Mouse (Mus musculus): ENCODE results near the gene Rgs17. TPM values are rescaled to one million over a fixed set of nuclear protein-coding genes. Genes with fewer than 3 reads are reported as not detected.

Rgs17 gene
- polyA plus RNA-seq, 1 experiment = 9.4 TPM

DNA sequence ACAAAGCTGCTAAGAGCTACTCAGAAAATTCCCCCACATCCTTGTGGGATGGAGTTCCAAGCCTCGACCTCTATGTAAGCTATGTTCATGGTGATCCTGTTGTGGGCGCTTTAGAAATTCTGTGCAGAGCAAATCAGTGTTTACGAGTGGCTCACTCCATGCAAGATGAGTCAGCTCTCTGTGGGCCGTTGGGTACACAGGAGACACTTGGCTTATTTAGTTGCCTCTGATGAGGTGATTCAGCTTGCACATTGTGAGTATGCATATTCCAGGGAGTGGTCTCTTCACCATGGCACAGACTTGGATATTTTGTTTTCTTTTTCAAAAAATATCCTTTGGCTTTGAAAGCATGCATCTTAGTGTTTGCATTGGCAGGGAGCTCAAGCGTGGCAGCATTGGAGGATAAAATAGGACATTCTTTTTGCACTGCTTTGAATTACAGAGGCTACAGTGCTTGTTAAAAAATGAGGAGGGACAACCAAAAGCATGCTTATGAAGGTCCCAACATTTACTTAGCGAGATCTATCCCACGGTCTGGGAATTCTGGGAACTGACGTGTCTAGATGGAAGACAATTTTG is 68.8 kb downstream of the Rgs17 start:
- peaks cover 5% of the 10 kb centered on the region; the same call in 1 of the 2 replicates for H3K9me3 ChIP-seq (replicated peaks; ENCODE audit: control insufficient read depth, insufficient read depth, low read length, poor library complexity, severe bottlenecking)
- H3K4me1 ChIP-seq (ENCODE audit: control insufficient read depth, insufficient read depth, low read length) = peaks cover 3% of the 10 kb centered on the region
- no peaks in the 10 kb centered on the region for H3K36me3 ChIP-seq (ENCODE audit: control insufficient read depth, insufficient read depth, low read length, poor library complexity, severe bottlenecking)
- no peak overlapping the region for H3K4me3 ChIP-seq (ENCODE audit: low read depth, low read length)
- H3K27ac ChIP-seq (ENCODE audit: insufficient read depth, low read length) = no peak overlapping the region
- TF ChIP-seq CTCF (IDR thresholded peaks at IDR 0.05; ENCODE audit: low read depth, low read length) = no peak
- no peak for TF ChIP-seq EP300 (IDR thresholded peaks at IDR 0.05; ENCODE audit: insufficient read depth, low read depth, low read length)
- no peak for TF ChIP-seq POLR2A (IDR thresholded peaks at IDR 0.05; ENCODE audit: insufficient read depth, low read length)
- no peaks in the 10 kb centered on the region; the same call in 1 of the 2 replicates for H3K27me3 ChIP-seq (ENCODE audit: control insufficient read depth, insufficient read depth, low read length, poor library complexity, severe bottlenecking)
- no peak overlapping the region for H3K9ac ChIP-seq (ENCODE audit: low read depth, poor library complexity, severe bottlenecking)

DNA sequence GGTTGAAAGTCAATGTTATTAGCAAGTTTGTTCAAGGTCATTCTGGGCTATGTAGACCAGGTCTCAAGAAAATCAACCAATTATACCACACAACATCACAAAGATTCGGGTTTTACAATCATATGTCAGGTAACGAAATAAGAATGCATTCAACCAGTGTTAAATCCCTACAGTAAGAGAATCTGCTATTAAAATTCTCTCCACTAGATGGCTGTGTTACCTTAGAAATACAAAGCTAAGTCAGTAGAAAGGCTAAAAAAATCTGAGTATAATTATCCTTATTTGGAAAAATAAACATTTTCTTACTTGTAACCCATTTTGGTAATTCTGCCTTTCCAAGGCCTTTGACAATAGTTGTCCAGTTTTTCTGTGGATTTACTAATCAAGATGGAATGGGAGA is 75.3 kb downstream of the Rgs17 start:
- no peak overlapping the region for H3K27ac ChIP-seq (ENCODE audit: insufficient read depth, low read length)
- H3K4me3 ChIP-seq (ENCODE audit: low read depth, low read length) = no peak overlapping the region
- no peaks in the 10 kb centered on the region; the same call in 1 of the 2 replicates for H3K27me3 ChIP-seq (ENCODE audit: control insufficient read depth, insufficient read depth, low read length, poor library complexity, severe bottlenecking)
- TF ChIP-seq EP300 (IDR thresholded peaks at IDR 0.05; ENCODE audit: insufficient read depth, low read depth, low read length) (no peak), POLR2A (IDR thresholded peaks at IDR 0.05; ENCODE audit: insufficient read depth, low read length) (no peak), CTCF (IDR thresholded peaks at IDR 0.05; ENCODE audit: low read depth, low read length) (no peak)
- H3K36me3 ChIP-seq (ENCODE audit: control insufficient read depth, insufficient read depth, low read length, poor library complexity, severe bottlenecking) = no peaks in the 10 kb centered on the region
- H3K9me3 ChIP-seq (replicated peaks; ENCODE audit: control insufficient read depth, insufficient read depth, low read length, poor library complexity, severe bottlenecking) = no peaks in the 10 kb centered on the region
- no peak overlapping the region for H3K9ac ChIP-seq (ENCODE audit: low read depth, poor library complexity, severe bottlenecking)
- no peaks in the 10 kb centered on the region for H3K4me1 ChIP-seq (ENCODE audit: control insufficient read depth, insufficient read depth, low read length)

DNA sequence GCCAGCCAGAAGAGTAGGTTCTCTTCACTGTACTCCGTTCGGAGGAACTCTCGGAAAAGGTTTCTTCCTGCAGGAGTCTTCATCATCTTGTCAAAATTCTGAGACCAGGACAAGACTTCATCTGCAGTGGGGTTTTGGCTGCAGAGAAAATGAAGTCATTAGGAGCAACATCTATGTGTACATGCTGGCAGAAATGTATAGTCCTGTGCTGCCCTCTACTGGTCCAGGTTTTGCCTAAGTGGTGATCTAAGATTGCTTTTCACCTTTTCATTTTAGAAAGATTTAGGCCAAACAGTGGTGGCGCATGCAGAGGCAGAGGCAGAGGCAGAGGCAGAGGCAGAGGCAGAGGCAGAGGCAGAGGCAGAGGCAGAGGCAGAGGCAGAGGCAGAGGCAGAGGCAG is 80.8 kb downstream of the Rgs17 start:
- H3K4me3 ChIP-seq (ENCODE audit: low read depth, low read length) = no peak overlapping the region
- H3K4me1 ChIP-seq (ENCODE audit: control insufficient read depth, insufficient read depth, low read length) = no peaks in the 10 kb centered on the region
- no peaks in the 10 kb centered on the region for H3K36me3 ChIP-seq (ENCODE audit: control insufficient read depth, insufficient read depth, low read length, poor library complexity, severe bottlenecking)
- no peaks in the 10 kb centered on the region for H3K9me3 ChIP-seq (replicated peaks; ENCODE audit: control insufficient read depth, insufficient read depth, low read length, poor library complexity, severe bottlenecking)
- TF ChIP-seq POLR2A (IDR thresholded peaks at IDR 0.05; ENCODE audit: insufficient read depth, low read length) (no peak), CTCF (IDR thresholded peaks at IDR 0.05; ENCODE audit: low read depth, low read length) (peak; percentile 10)
- no peak overlapping the region for H3K27ac ChIP-seq (ENCODE audit: insufficient read depth, low read length)
- no peaks in the 10 kb centered on the region for H3K27me3 ChIP-seq (ENCODE audit: control insufficient read depth, insufficient read depth, low read length, poor library complexity, severe bottlenecking)
- no peak overlapping the region for H3K9ac ChIP-seq (ENCODE audit: low read depth, poor library complexity, severe bottlenecking)

DNA sequence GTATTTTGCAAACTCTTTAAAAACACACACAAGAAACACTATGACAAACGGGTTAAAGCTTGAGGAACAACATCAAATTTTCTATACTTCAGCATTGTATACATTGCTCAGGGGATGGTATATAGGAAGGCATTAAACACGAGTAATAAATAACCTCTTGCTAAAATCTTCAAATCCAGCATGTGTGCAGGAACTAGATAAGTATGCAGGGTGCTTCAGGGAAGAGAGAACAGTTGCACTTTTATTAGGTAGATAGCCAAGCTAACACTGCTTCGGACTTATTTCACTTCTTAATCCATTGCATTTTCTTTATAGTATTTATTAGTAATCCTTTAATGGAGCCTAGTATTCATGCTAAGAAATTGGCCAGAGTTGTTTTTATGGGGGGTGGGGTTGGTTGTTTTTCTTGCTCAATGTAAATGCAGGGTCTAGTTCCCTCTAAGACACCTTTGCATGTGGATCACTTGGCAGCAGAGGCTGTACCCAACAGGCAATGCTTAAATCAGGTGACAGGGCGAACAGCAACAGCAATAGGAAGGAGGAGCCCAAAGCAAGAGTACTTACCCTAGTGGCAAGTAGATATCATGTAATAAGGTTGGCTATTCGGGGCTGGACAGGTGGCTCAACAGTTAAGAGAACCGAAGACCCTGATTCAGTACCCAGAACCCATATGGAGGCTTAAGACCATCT is 95.7 kb downstream of the Rgs17 start:
- Histone ChIP-seq H3K27ac (ENCODE audit: insufficient read depth, low read length) (no peak overlapping the region), H3K36me3 (ENCODE audit: control insufficient read depth, insufficient read depth, low read length, poor library complexity, severe bottlenecking) (peaks cover 3% of the 10 kb centered on the region; the same call in 1 of the 2 replicates), H3K4me1 (ENCODE audit: control insufficient read depth, insufficient read depth, low read length) (no peaks in the 10 kb centered on the region), H3K9ac (ENCODE audit: low read depth, poor library complexity, severe bottlenecking) (no peak overlapping the region), H3K27me3 (ENCODE audit: control insufficient read depth, insufficient read depth, low read length, poor library complexity, severe bottlenecking) (no peaks in the 10 kb centered on the region), H3K4me3 (ENCODE audit: low read depth, low read length) (no peak overlapping the region), H3K9me3 (replicated peaks; ENCODE audit: control insufficient read depth, insufficient read depth, low read length, poor library complexity, severe bottlenecking) (no peaks in the 10 kb centered on the region)
- TF ChIP-seq POLR2A (IDR thresholded peaks at IDR 0.05; ENCODE audit: insufficient read depth, low read length) (no peak), CTCF (IDR thresholded peaks at IDR 0.05; ENCODE audit: low read depth, low read length) (no peak), EP300 (IDR thresholded peaks at IDR 0.05; ENCODE audit: insufficient read depth, low read depth, low read length) (no peak)

DNA sequence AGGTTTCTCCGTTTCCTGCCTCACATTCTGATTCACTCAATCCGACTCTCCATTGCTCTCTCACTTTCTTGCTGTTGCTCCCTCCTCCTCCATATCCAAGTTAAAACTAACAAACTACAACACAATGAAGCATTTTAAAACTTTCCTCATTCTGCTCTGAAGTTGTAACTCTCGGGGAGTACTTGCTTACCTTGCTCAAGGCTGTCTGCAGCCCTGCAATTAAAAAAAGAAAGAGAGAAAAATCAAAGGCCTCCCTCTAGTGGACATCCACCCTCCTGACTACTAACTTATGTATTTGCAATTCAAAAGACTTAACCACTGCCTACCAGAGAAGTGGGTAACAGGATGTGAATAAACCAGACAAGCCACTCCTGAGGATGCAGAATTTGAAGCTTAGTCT is 97.4 kb downstream of the Rgs17 start:
- Histone ChIP-seq H3K27me3 (ENCODE audit: control insufficient read depth, insufficient read depth, low read length, poor library complexity, severe bottlenecking) (no peaks in the 10 kb centered on the region), H3K4me1 (ENCODE audit: control insufficient read depth, insufficient read depth, low read length) (no peaks in the 10 kb centered on the region), H3K4me3 (ENCODE audit: low read depth, low read length) (peak overlapping the region; percentile 69), H3K36me3 (ENCODE audit: control insufficient read depth, insufficient read depth, low read length, poor library complexity, severe bottlenecking) (peaks cover 8% of the 10 kb centered on the region), H3K9me3 (replicated peaks; ENCODE audit: control insufficient read depth, insufficient read depth, low read length, poor library complexity, severe bottlenecking) (no peaks in the 10 kb centered on the region), H3K9ac (ENCODE audit: low read depth, poor library complexity, severe bottlenecking) (peak overlapping the region; percentile 85), H3K27ac (ENCODE audit: insufficient read depth, low read length) (peak overlapping the region; percentile 94)
- no peak for TF ChIP-seq EP300 (IDR thresholded peaks at IDR 0.05; ENCODE audit: insufficient read depth, low read depth, low read length)

DNA sequence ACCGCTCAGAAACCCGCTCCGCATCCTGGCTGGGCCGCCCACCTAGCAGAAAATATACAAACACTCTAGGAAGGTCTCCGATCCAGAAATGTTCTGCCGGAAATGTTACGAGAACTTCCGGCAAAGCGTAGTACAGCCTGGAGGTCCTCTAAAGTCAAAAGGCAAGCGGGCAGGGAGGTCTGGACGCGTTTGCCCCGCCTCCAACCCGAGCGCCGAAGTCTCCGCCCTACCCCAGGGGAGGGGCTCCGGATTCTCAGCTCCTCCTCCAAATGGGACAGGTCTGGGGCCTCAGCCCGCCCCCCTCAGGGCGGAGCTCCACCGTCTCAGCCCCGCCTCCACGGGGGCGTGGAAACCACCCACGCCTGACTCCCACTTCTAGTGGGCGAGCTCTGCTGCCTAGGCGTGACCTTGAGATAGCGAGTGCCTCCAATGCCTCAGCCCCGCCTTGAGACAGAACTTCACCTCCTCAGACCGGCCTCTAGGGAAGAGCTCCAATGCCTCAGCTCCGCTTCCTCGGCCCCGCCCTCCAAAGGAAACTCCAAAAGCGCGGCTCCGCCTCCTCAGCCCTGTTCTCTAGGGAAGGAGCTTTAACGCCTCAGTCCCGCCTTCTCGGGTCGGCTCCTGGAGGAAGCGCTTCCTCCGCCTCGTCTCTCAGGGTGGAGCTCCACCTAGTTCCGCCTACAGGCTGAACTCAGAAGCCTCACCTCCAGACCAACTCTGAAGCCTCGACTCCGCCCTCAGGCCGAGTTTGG is 98.3 kb downstream of the Rgs17 start, which contains the start of gene Mtrf1l:
Gene Mtrf1l (minus strand): TSS at position 171 of the 752 bp plus-strand sequence.
- Histone ChIP-seq H3K27me3 (ENCODE audit: control insufficient read depth, insufficient read depth, low read length, poor library complexity, severe bottlenecking) (no peaks in the 10 kb centered on the region), H3K27ac (ENCODE audit: insufficient read depth, low read length) (peak within 1 kb of the TSS; percentile 94), H3K9ac (ENCODE audit: low read depth, poor library complexity, severe bottlenecking) (peak within 1 kb of the TSS; percentile 85), H3K9me3 (replicated peaks; ENCODE audit: control insufficient read depth, insufficient read depth, low read length, poor library complexity, severe bottlenecking) (no peaks in the 10 kb centered on the region), H3K4me3 (ENCODE audit: low read depth, low read length) (peak within 1 kb of the TSS; percentile 98), H3K4me1 (ENCODE audit: control insufficient read depth, insufficient read depth, low read length) (no peaks in the 10 kb centered on the region), H3K36me3 (ENCODE audit: control insufficient read depth, insufficient read depth, low read length, poor library complexity, severe bottlenecking) (peaks cover 15% of the 10 kb centered on the region)
- TF ChIP-seq POLR2A (IDR thresholded peaks at IDR 0.05; ENCODE audit: insufficient read depth, low read length) (peak; percentile 25), CTCF (IDR thresholded peaks at IDR 0.05; ENCODE audit: low read depth, low read length) (no peak), EP300 (IDR thresholded peaks at IDR 0.05; ENCODE audit: insufficient read depth, low read depth, low read length) (0 out of 2 replicates have a peak, but pooled peaks have one; percentile 11)

Measured in ES-Bruce4 (cell line).